Mouse (Mus musculus) spleen, adult 2 months (tissue): ENCODE results near the gene Fhit.

Experiments
- CTCF ChIP-seq: fragments of 200-500 bp; IDR thresholded peaks from 2 replicates; pipeline ENCODE4 v1.5.1; 2011; ENCODE audit warnings: mild to moderate bottlenecking, inconsistent platforms; ENCODE audit not compliant: insufficient read depth, insufficient read length, insufficient replicate concordance; ENCODE audit errors: extremely low read depth
- POLR2A ChIP-seq: fragments of 200-500 bp; IDR thresholded peaks from 2 replicates; pipeline ENCODE4 v1.6.1; 2011; ENCODE audit warnings: low read depth, low read length, inconsistent platforms

- TF ChIP-seq CTCF (no peak), POLR2A (no peak)
Observed at GRCm38 (mm10) chr14:9960396-9960795, 1201.4 kb downstream of the Fhit start.
